Mouse (Mus musculus) liver, embryonic 16.5 days (tissue): Measurements from ENCODE around the gene Saysd1. TPM values are rescaled to one million over a fixed set of nuclear protein-coding genes. Genes with fewer than 3 reads are reported as not detected.

ENCODE experiments used
- ATAC-seq: fragments of 200-750 bp; cut with Nextera tagmentation; 2 replicates; pipeline ENCODE4 v1.8.0; 2017; ENCODE audit warnings: low read depth, mild to moderate bottlenecking, moderate number of reproducible peaks, moderate library complexity
- H3K27ac ChIP-seq: fragments of 300-500 bp; sonication (generic); 2 replicates; pipeline ENCODE4 v1.5.1; 2014; ENCODE audit warnings: mild to moderate bottlenecking, low read length
- H3K27me3 ChIP-seq: fragments of 300-500 bp; sonication (generic); 2 replicates; pipeline ENCODE4 v1.6.1; 2014; ENCODE audit warnings: low read depth, low read length, mixed read lengths; ENCODE audit not compliant: control insufficient read depth, insufficient read depth
- H3K36me3 ChIP-seq: fragments of 300-500 bp; sonication (generic); 2 replicates; pipeline ENCODE4 v1.6.1; 2014; ENCODE audit warnings: mild to moderate bottlenecking; ENCODE audit not compliant: control insufficient read depth, insufficient read depth
- H3K4me1 ChIP-seq: fragments of 300-500 bp; sonication (generic); 2 replicates; pipeline ENCODE4 v1.6.1; 2014; ENCODE audit warnings: low read depth, low read length, mixed read lengths; ENCODE audit not compliant: control insufficient read depth
- H3K4me2 ChIP-seq: fragments of 300-500 bp; sonication (generic); 2 replicates; pipeline ENCODE4 v1.6.1; 2014; ENCODE audit warnings: low read depth, low read length, mixed read lengths
- H3K4me3 ChIP-seq: fragments of 300-500 bp; sonication (generic); 2 replicates; pipeline ENCODE4 v1.5.1; 2014; ENCODE audit warnings: low read depth, mild to moderate bottlenecking, low read length
- H3K9ac ChIP-seq: fragments of 300-500 bp; sonication (generic); 2 replicates; pipeline ENCODE4 v1.6.1; 2014; ENCODE audit warnings: low read depth, low read length
- H3K9me3 ChIP-seq: fragments of 300-500 bp; sonication (generic); replicated peaks from 2 replicates; pipeline ENCODE4 v1.6.1; 2016; ENCODE audit warnings: low read length; ENCODE audit not compliant: control insufficient read depth
- WGBS: fragments of 180-500 bp; shearing (Covaris S2); extraction: QIAGEN DNeasy Blood & Tissue Kit; methylation state at CpG from one replicate; pipeline ENCODE4 v1.1.7; 2014; ENCODE audit not compliant: insufficient replicate concordance; 5-methylcytosine and 5-hydroxymethylcytosine counted together
- polyA plus RNA-seq: library from polyadenylated mRNA; unstranded; fragments of >200 nt; fragmentation: Nextera tagmentation; extraction: Ambion mirVana; gene quantifications from 2 replicates; pipeline ENCODE4 v1.2.1, GENCODE M21; 2015

Gene Saysd1
- polyA plus RNA-seq, 1 experiment from 2014 or later, result 4.0 TPM

GRCm38 (mm10) chr14:20127406-20128087 lies 10.8 kb downstream of the Saysd1 start:
- no peaks in the 10 kb centered on the region for H3K36me3 ChIP-seq
- H3K27me3 ChIP-seq, result no peaks in the 10 kb centered on the region
- no peaks in the 10 kb centered on the region; the same call in 1 of the 2 replicates for H3K4me1 ChIP-seq
- H3K4me2 ChIP-seq, result no peak overlapping the region
- no peaks in the 10 kb centered on the region for H3K9me3 ChIP-seq
- no peak for ATAC-seq
- no peak overlapping the region for H3K9ac ChIP-seq
- WGBS, result 66% methylated on average over 15 of the region's 15 CpGs
- H3K4me3 ChIP-seq, result no peak overlapping the region
- no peak overlapping the region for H3K27ac ChIP-seq

- Histone ChIP-seq H3K9ac (no peak overlapping the region), H3K9me3 (no peaks in the 10 kb centered on the region), H3K36me3 (no peaks in the 10 kb centered on the region), H3K4me1 (no peaks in the 10 kb centered on the region), H3K4me2 (no peak overlapping the region), H3K4me3 (no peak overlapping the region), H3K27me3 (no peaks in the 10 kb centered on the region), H3K27ac (no peak overlapping the region)
- ATAC-seq, result no peak
- WGBS, result 28% methylated on average over 5 of the region's 5 CpGs
Measured at GRCm38 (mm10) chr14:20120868-20121267, 17.5 kb downstream of the Saysd1 start.

- H3K4me3 ChIP-seq, result no peak overlapping the region
- 78% methylated on average over 11 of the region's 11 CpGs for WGBS
- no peak overlapping the region for H3K27ac ChIP-seq
- H3K4me1 ChIP-seq, result no peaks in the 10 kb centered on the region
- no peaks in the 10 kb centered on the region for H3K27me3 ChIP-seq
- no peaks in the 10 kb centered on the region for H3K36me3 ChIP-seq
- H3K9me3 ChIP-seq, result no peaks in the 10 kb centered on the region
- H3K9ac ChIP-seq, result no peak overlapping the region
- ATAC-seq, result no peak
- H3K4me2 ChIP-seq, result no peak overlapping the region
Measured at GRCm38 (mm10) chr14:20120012-20120411, 18.3 kb downstream of the Saysd1 start.

- WGBS, result 49% methylated on average over 9 of the region's 9 CpGs
Measured at GRCm38 (mm10) chr14:20116149-20116605, 22.2 kb downstream of the Saysd1 start.

DNA sequence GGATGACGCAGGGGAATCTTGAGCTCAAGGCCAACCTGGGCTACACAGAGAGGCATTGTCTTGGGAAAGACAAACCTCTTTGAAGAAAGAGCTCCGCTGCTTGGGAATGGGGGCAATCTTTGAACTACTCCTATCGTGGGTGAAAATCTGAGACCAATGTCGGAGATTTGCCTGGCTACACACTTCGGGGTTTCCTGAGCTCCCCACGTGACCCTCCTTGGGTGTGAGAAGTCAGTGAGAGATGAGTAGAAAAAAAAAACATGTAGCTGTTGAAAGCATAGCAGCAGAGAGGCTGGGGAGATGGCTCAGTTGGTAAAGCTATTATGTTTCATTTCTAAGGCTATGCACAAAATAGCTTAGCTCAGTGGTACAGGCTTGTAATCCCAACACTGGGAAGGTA lies 23.4 kb downstream of the Saysd1 start:
- ATAC-seq, result no peak
- no peaks in the 10 kb centered on the region for H3K27me3 ChIP-seq
- no peak overlapping the region for H3K9ac ChIP-seq
- no peaks in the 10 kb centered on the region; the same call in 1 of the 2 replicates for H3K4me1 ChIP-seq
- H3K4me2 ChIP-seq, result no peak overlapping the region
- H3K9me3 ChIP-seq, result no peaks in the 10 kb centered on the region
- 59% methylated on average over 6 of the region's 6 CpGs for WGBS
- no peak overlapping the region for H3K27ac ChIP-seq
- no peaks in the 10 kb centered on the region for H3K36me3 ChIP-seq
- H3K4me3 ChIP-seq, result no peak overlapping the region

More at GRCm38 (mm10) chr14:20116149-20116605, 22.2 kb downstream of the Saysd1 start:
- Histone ChIP-seq H3K27me3 (no peaks in the 10 kb centered on the region), H3K9ac (no peak overlapping the region), H3K4me1 (no peaks in the 10 kb centered on the region; the same call in 1 of the 2 replicates), H3K4me2 (no peak overlapping the region), H3K4me3 (no peak overlapping the region), H3K27ac (no peak overlapping the region), H3K36me3 (no peaks in the 10 kb centered on the region), H3K9me3 (no peaks in the 10 kb centered on the region)
- ATAC-seq, result no peak

- 5% methylated on average over 6 of the region's 6 CpGs for WGBS
Measured at GRCm38 (mm10) chr14:20113964-20114363, 24.4 kb downstream of the Saysd1 start.

DNA sequence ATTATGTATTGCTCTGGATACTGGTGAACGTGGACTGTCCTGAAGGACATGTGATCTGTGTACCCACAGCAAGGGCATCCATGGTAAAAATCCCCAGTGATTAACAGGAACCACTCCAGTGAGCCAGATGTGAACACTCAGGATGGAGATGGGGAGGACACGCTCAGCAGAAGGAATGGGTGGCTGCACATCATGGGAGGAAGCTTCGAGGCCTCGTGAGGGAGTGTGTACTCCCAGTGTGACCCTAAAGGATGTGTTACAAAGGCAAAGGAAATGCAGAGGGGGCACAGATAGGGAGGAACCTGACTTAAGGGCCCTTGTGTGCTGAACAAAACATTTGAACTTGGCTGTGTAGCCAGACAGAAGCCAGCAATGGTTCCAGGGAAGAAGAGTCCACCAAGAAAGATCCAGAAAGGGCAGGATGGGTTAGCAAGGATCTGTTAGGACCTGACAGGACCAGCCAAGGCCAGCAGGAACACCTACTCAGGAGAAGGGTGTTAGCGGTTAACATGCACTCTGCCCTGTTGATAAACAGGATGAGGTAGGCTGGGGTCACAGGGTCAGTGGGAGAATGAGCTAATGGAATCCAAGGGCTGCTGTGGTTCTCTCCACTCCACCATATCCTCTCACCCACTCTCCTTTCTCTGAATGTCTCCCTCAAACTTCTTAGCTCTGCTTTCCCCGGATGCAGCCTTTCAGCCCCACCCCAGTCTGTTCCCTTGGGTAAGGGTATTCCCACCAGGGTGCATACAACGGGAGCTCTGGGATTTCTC lies 25.0 kb downstream of the Saysd1 start:
- Histone ChIP-seq H3K9me3 (no peaks in the 10 kb centered on the region), H3K4me2 (no peak overlapping the region), H3K27me3 (no peaks in the 10 kb centered on the region), H3K9ac (no peak overlapping the region), H3K4me1 (no peaks in the 10 kb centered on the region; the same call in 1 of the 2 replicates), H3K36me3 (no peaks in the 10 kb centered on the region), H3K27ac (no peak overlapping the region), H3K4me3 (no peak overlapping the region)
- peak; percentile 78 for ATAC-seq
- 36% methylated on average over 7 of the region's 7 CpGs for WGBS

More at GRCm38 (mm10) chr14:20113964-20114363, 24.4 kb downstream of the Saysd1 start:
- H3K27me3 ChIP-seq, result no peaks in the 10 kb centered on the region
- no peak overlapping the region for H3K27ac ChIP-seq
- no peak overlapping the region for H3K9ac ChIP-seq
- no peaks in the 10 kb centered on the region; the same call in 1 of the 2 replicates for H3K4me1 ChIP-seq
- H3K4me3 ChIP-seq, result no peak overlapping the region
- no peak overlapping the region for H3K4me2 ChIP-seq
- peak; percentile 65 for ATAC-seq
- H3K9me3 ChIP-seq, result no peaks in the 10 kb centered on the region
- H3K36me3 ChIP-seq, result no peaks in the 10 kb centered on the region

- 46% methylated on average over 3 of the region's 3 CpGs for WGBS
Measured at GRCm38 (mm10) chr14:20112218-20112617, 26.1 kb downstream of the Saysd1 start.

GRCm38 (mm10) chr14:20110945-20111344 lies 27.4 kb downstream of the Saysd1 start:
- Histone ChIP-seq H3K4me2 (no peak overlapping the region), H3K9ac (no peak overlapping the region), H3K27me3 (no peaks in the 10 kb centered on the region), H3K4me3 (no peak overlapping the region), H3K4me1 (no peaks in the 10 kb centered on the region; the same call in 1 of the 2 replicates), H3K36me3 (no peaks in the 10 kb centered on the region), H3K27ac (no peak overlapping the region), H3K9me3 (no peaks in the 10 kb centered on the region)
- ATAC-seq, result no peak
- WGBS, result 73% methylated on average over 1 of the region's 1 CpGs

More at GRCm38 (mm10) chr14:20112218-20112617, 26.1 kb downstream of the Saysd1 start:
- Histone ChIP-seq H3K4me3 (no peak overlapping the region), H3K4me1 (no peaks in the 10 kb centered on the region; the same call in 1 of the 2 replicates), H3K4me2 (no peak overlapping the region), H3K36me3 (no peaks in the 10 kb centered on the region), H3K27ac (no peak overlapping the region), H3K9me3 (no peaks in the 10 kb centered on the region), H3K9ac (no peak overlapping the region), H3K27me3 (no peaks in the 10 kb centered on the region)
- no peak for ATAC-seq
